Mouse (Mus musculus) c-Kit-positive CD71-negative TER-119-negative erythroid progenitor cells, embryonic 14.5 days (primary cell): ENCODE results near the gene Arfip1.
"Not testable (repeated sequence)": the region's sequence is repeated elsewhere in the genome, so short reads cannot be mapped to it uniquely, and the experiment has no call there.

ENCODE experiments used
- DNase-seq: peaks from one replicate; pipeline ENCODE4 v3.0.0-alpha.2; 2013; ENCODE audit warnings: low read depth

The Arfip1 gene

DNA sequence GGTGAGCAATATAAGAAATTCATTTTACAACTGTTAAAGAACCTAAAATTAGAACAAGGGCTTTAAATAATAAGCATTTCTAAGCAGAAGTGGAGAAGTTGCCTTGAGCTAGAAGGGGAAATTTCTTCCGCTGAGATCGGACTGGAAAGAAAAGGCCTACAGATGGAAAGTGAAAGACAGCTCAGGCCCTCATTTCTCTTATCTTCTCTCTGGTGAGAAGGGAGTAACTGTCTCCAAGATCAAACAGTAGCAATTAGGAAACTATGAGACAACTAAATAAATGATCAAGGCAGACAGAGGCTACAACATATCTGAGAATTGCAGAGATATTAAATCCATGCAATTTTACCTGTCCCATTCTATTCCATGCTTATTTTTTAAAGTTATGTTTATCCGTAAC, 11.9 kb downstream of the Arfip1 start:
- no peak for DNase-seq

- no peak for DNase-seq
Observed at GRCm38 (mm10) chr3:84569587-84569986, 12.8 kb downstream of the Arfip1 start.

GRCm38 (mm10) chr3:84568540-84568939, 13.9 kb downstream of the Arfip1 start:
- no peak for DNase-seq

GRCm38 (mm10) chr3:84563415-84563814, 19.0 kb downstream of the Arfip1 start:
- DNase-seq = no peak

- not testable (repeated sequence) for DNase-seq
Observed at GRCm38 (mm10) chr3:84562911-84563310, 19.5 kb downstream of the Arfip1 start.

DNA sequence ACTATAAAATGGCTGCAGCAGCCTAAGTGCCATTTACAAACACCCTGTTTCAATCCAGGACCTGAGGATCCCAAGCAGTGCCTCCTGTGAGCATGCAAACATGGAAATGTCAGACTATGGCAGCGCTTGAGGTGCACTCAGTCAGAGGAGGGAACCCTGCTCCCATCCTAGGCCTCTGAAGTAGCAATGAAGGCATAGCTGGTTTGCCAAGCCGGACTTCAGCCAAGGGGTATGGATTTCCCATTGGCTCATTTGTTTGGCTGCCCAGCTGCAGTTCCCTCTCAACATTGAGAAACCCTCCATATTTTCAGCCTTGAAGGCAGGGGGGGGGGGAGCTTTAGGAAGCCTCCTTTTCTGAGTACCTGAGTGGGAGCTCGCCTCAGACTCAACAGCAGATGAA, 24.1 kb downstream of the Arfip1 start:
- DNase-seq = no peak

GRCm38 (mm10) chr3:84555780-84556179, 26.6 kb downstream of the Arfip1 start:
- DNase-seq = no peak

DNA sequence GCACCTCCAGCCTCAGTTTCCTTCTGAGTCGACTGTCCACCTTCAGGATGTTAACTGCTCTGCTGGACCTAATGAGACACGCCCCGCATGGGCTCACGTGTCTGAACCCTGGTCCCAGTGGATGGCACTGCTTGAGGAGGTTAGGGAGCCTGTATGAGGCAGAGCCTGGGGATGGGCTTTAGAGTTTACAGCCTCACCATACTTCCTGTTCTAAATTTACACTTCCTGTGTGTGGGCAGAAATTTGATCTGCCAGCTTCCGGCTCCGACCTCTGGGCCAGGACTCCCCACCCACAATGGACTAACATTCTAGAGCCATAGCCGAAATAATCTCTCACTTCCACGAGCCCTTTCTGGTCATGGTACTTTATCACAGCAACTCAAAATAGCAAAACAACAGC, 35.2 kb downstream of the Arfip1 start:
- DNase-seq = no peak

DNA sequence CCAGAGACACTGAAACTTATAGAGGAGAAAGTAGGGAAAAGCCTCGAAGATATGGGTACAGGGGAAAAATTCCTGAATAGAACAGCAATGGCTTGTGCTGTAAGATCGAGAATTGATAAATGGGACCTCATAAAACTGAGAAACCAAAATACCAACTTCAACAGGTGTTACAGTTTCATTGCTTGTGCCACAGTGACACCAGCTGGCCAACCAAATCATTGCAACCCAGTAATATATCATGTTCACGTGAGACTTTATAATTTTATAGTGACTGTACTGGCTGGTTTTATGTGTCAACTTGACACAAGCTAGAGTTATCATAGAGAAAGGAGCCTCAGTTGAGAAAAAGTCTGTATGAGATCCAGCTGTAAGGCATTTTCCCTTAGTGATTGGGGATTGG, 40.0 kb downstream of the Arfip1 start:
- DNase-seq = peak; percentile 38

DNA sequence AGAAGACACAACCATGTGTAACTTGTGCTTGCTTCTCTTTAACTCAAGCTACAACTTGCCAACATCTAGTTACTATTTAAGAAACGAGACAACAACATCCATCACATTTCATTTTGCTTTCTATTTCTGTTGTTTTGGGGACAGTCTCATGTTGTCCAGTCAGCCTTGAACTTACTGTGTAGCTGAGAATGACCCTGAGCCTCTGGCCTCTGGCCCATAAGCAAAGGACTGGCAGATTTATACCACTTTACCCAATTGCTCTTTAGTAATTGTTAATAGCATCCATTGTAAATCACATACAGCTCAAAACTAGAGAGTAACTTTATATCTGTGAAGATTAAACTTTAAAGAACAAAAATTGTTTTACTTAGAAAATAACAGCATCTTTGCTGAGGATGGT, 40.5 kb downstream of the Arfip1 start:
- no peak for DNase-seq

- no peak for DNase-seq
Observed at GRCm38 (mm10) chr3:84540640-84541039, 41.8 kb downstream of the Arfip1 start.

DNA sequence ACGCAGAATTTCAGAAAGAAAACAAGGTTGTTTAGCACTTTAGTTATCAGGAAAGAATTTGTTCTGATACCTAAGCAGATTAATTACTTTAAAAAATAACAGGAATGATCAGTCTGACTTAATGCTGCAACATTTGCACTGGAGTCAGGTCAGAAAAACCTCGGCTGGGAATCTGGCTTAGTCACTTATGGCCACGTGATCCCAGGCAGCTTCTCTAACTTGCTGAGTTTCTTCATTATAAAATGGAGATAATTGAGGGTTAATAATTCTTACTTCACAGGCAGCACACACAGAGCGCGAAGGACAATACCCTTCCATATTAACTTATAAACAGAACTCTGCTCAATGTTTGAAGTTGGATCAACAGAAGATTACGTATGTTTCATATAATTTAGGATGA, 45.4 kb downstream of the Arfip1 start:
- DNase-seq = no peak

- no peak for DNase-seq
Observed at GRCm38 (mm10) chr3:84533227-84533626, 49.2 kb downstream of the Arfip1 start.

- no peak for DNase-seq
Observed at GRCm38 (mm10) chr3:84529021-84529420, 53.4 kb downstream of the Arfip1 start.

- no peak for DNase-seq
Observed at GRCm38 (mm10) chr3:84524952-84525351, 57.5 kb downstream of the Arfip1 start.

- no peak for DNase-seq
Observed at GRCm38 (mm10) chr3:84516163-84516562, 66.3 kb downstream of the Arfip1 start.

DNA sequence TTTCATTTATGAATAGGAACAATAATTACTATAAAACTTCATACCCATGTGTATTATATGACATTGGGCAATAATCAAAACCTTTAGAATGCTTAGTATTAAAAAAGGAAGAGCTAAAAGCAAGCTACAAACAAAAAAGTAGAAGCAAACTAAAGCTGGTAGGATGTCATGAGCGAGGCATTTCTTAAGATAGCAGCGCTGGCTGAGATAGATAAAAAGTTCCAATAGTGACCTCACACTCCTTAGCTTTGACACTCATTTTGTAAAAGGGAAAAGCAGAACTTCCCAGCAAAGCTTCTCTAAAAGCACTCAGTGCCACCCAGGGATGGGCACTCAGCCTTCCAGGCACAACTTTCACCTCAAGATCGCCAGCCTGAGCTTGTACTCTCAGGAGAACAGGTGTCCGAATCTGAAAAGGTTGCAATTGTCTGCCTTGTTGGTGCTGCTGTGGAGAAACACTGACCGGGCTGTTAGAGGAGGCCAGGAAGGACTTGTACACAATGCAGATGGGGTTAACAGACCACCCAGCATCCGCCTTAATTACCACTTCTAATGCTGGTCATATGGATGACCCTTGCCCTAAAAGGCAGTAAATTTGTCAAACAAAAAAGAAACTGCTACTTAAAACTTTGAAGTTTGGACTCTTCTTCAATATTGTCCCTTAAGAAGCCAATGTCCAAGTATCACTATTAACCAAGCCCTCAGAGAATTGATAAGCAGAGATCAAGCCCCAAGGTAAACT, 69.5 kb downstream of the Arfip1 start:
- DNase-seq = no peak

GRCm38 (mm10) chr3:84505193-84505592, 77.2 kb downstream of the Arfip1 start:
- no peak for DNase-seq

- peak; percentile 45 for DNase-seq
Observed at GRCm38 (mm10) chr3:84504291-84504690, 78.1 kb downstream of the Arfip1 start.

DNA sequence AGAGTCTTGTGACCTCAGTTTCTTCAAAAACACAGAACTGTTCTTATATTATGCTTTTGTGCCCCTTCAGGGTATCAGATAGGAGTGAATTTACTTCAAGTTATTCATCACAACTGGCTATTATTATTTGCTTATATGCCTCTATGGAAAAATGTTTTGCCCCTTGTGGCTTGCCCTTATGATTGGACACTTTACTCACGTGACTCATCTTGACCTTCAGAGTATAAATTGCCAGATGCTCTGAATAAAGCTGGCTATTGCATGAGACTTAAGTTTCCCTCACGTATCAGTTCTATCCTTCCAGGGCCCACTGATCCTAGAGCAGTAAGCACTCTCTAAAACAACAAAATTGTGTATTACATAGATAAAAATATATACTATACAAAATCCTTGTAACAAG, 80.3 kb downstream of the Arfip1 start:
- DNase-seq = no peak

DNA sequence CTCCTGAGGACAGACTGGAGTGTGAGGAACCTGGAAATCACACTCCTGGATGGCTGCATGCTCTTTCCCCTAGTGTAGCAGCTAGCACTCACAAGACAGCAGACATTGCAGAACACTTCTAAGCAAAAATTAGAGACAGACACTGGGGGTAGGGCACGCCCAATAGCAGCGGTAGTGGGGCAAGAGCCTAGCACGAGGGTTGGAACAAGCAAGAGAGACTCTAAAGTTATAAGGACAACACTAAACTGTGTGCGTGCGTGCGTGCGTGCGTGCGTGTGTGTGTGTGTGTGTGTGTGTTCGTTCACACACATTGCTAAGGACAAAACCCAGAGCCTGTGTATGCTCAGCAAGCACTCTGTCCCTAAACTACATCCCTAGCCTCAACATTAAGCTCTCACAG, 81.9 kb downstream of the Arfip1 start:
- no peak for DNase-seq

- no peak for DNase-seq
Observed at GRCm38 (mm10) chr3:84497718-84498117, 84.7 kb downstream of the Arfip1 start.

GRCm38 (mm10) chr3:84492657-84493056, 89.8 kb downstream of the Arfip1 start:
- DNase-seq = no peak

GRCm38 (mm10) chr3:84492148-84492547, 90.3 kb downstream of the Arfip1 start:
- DNase-seq = no peak
